Mouse (Mus musculus) stomach, embryonic 14.5 days (tissue): Measurements from ENCODE around the gene Lingo1. TPM values are rescaled to one million over a fixed set of nuclear protein-coding genes. Genes with fewer than 3 reads are reported as not detected.

Experiments used
- ATAC-seq: fragments of 200-750 bp; cut with Nextera tagmentation; 2 replicates; pipeline ENCODE4 v1.8.0; 2017; ENCODE audit warnings: low read depth, moderate TSS enrichment; ENCODE audit not compliant: insufficient number of reproducible peaks, insufficient read depth, low FRiP score
- H3K27ac ChIP-seq: fragments of 300-500 bp; sonication (generic); 2 replicates; pipeline ENCODE4 v1.5.1; 2014; ENCODE audit warnings: mild to moderate bottlenecking, low read length, moderate library complexity, mixed read lengths
- H3K27me3 ChIP-seq: fragments of 300-500 bp; sonication (generic); 2 replicates; pipeline ENCODE4 v1.6.1; 2014; ENCODE audit warnings: low read length, control low read depth, mixed read lengths; ENCODE audit not compliant: control insufficient read depth, insufficient read depth
- H3K36me3 ChIP-seq: fragments of 300-500 bp; sonication (generic); 2 replicates; pipeline ENCODE4 v1.6.1; 2014; ENCODE audit warnings: mild to moderate bottlenecking, control low read depth, low read length, moderate library complexity, mixed read lengths; ENCODE audit not compliant: control insufficient read depth, insufficient read depth
- H3K4me1 ChIP-seq: fragments of 300-500 bp; sonication (generic); 2 replicates; pipeline ENCODE4 v1.6.1; 2014; ENCODE audit warnings: low read length, control low read depth, mixed read lengths; ENCODE audit not compliant: control insufficient read depth, insufficient read depth
- H3K4me2 ChIP-seq: fragments of 300-500 bp; sonication (generic); replicated peaks from 2 replicates; pipeline ENCODE4 v1.6.1; 2014; ENCODE audit warnings: low read depth, low read length, control low read depth
- H3K4me3 ChIP-seq: fragments of 300-500 bp; sonication (generic); 2 replicates; pipeline ENCODE4 v1.5.1; 2014; ENCODE audit warnings: low read depth, low read length, control low read depth
- H3K9ac ChIP-seq: fragments of 300-500 bp; sonication (generic); replicated peaks from 2 replicates; pipeline ENCODE4 v1.6.1; 2014; ENCODE audit warnings: low read depth, mild to moderate bottlenecking, control low read depth, low read length, moderate library complexity, mixed read lengths
- H3K9me3 ChIP-seq: fragments of 300-500 bp; sonication (generic); 2 replicates; pipeline ENCODE4 v1.6.1; 2016; ENCODE audit warnings: low read depth, low read length, control low read depth; ENCODE audit not compliant: control insufficient read depth
- WGBS: fragments of 180-500 bp; shearing (Covaris S2); extraction: QIAGEN DNeasy Blood & Tissue Kit; methylation state at CpG from one replicate; pipeline ENCODE4 v1.1.7; 2014; 5-methylcytosine and 5-hydroxymethylcytosine counted together
- polyA plus RNA-seq: library from polyadenylated mRNA; unstranded; fragments of >200 nt; fragmentation: Nextera tagmentation; extraction: Ambion mirVana; gene quantifications from 2 replicates; pipeline ENCODE4 v1.2.1, GENCODE M21; 2014

The Lingo1 gene
- polyA plus RNA-seq, 1 experiment from 2014 or later = 3.0 TPM

GRCm38 (mm10) chr9:56662405-56662804, 133.9 kb downstream of the Lingo1 start:
- no peak for ATAC-seq
- 56% methylated on average over 3 of the region's 3 CpGs for WGBS

GRCm38 (mm10) chr9:56661217-56661840, 134.9 kb downstream of the Lingo1 start:
- ATAC-seq = no peak
- 70% methylated on average over 3 of the region's 3 CpGs for WGBS
- Histone ChIP-seq H3K36me3 (no peaks in the 10 kb centered on the region), H3K4me2 (no peak overlapping the region), H3K9me3 (no peaks in the 10 kb centered on the region), H3K27me3 (no peaks in the 10 kb centered on the region), H3K9ac (no peak overlapping the region), H3K4me3 (no peak overlapping the region), H3K4me1 (0 out of 2 replicates have a peak, but pooled peaks cover 3% of the 10 kb centered on the region), H3K27ac (no peak overlapping the region)

More at GRCm38 (mm10) chr9:56662405-56662804, 133.9 kb downstream of the Lingo1 start:
- Histone ChIP-seq H3K27me3 (no peaks in the 10 kb centered on the region), H3K4me1 (no peaks in the 10 kb centered on the region), H3K4me3 (no peak overlapping the region), H3K9me3 (no peaks in the 10 kb centered on the region), H3K4me2 (no peak overlapping the region), H3K27ac (no peak overlapping the region), H3K36me3 (no peaks in the 10 kb centered on the region), H3K9ac (no peak overlapping the region)

GRCm38 (mm10) chr9:56658580-56658979, 137.7 kb downstream of the Lingo1 start:
- 74% methylated on average over 4 of the region's 4 CpGs for WGBS
- Histone ChIP-seq H3K27me3 (no peaks in the 10 kb centered on the region), H3K4me2 (no peak overlapping the region), H3K36me3 (no peaks in the 10 kb centered on the region), H3K9ac (no peak overlapping the region), H3K9me3 (no peaks in the 10 kb centered on the region), H3K4me3 (no peak overlapping the region), H3K27ac (no peak overlapping the region), H3K4me1 (0 out of 2 replicates have a peak, but pooled peaks cover 3% of the 10 kb centered on the region)
- no peak for ATAC-seq

GRCm38 (mm10) chr9:56657996-56658398, 138.3 kb downstream of the Lingo1 start:
- Histone ChIP-seq H3K9me3 (no peaks in the 10 kb centered on the region), H3K27ac (no peak overlapping the region), H3K4me2 (no peak overlapping the region), H3K4me1 (0 out of 2 replicates have a peak, but pooled peaks cover 3% of the 10 kb centered on the region), H3K9ac (no peak overlapping the region), H3K4me3 (no peak overlapping the region), H3K36me3 (no peaks in the 10 kb centered on the region), H3K27me3 (no peaks in the 10 kb centered on the region)
- WGBS = 66% methylated on average over 6 of the region's 6 CpGs
- ATAC-seq = no peak

- ATAC-seq = no peak
- H3K27ac ChIP-seq = no peak overlapping the region
- H3K4me2 ChIP-seq = no peak overlapping the region
- WGBS = 48% methylated on average over 16 of the region's 16 CpGs
- H3K9ac ChIP-seq = no peak overlapping the region
- 0 out of 2 replicates have a peak, but pooled peaks cover 3% of the 10 kb centered on the region for H3K4me1 ChIP-seq
- no peaks in the 10 kb centered on the region for H3K36me3 ChIP-seq
- no peak overlapping the region for H3K4me3 ChIP-seq
- H3K9me3 ChIP-seq = no peaks in the 10 kb centered on the region
- no peaks in the 10 kb centered on the region for H3K27me3 ChIP-seq
Measured at GRCm38 (mm10) chr9:56656766-56657542, 139.3 kb downstream of the Lingo1 start.

- H3K4me2 ChIP-seq = no peak overlapping the region
- no peak overlapping the region for H3K4me3 ChIP-seq
- no peak overlapping the region for H3K27ac ChIP-seq
- no peaks in the 10 kb centered on the region for H3K9me3 ChIP-seq
- ATAC-seq = no peak
- 0 out of 2 replicates have a peak, but pooled peaks cover 3% of the 10 kb centered on the region for H3K4me1 ChIP-seq
- H3K27me3 ChIP-seq = no peaks in the 10 kb centered on the region
- no peaks in the 10 kb centered on the region for H3K36me3 ChIP-seq
- H3K9ac ChIP-seq = no peak overlapping the region
- WGBS = 68% methylated on average over 6 of the region's 6 CpGs
Measured at GRCm38 (mm10) chr9:56655167-56655566, 141.1 kb downstream of the Lingo1 start.

- Histone ChIP-seq H3K27me3 (no peaks in the 10 kb centered on the region), H3K4me1 (0 out of 2 replicates have a peak, but pooled peaks cover 3% of the 10 kb centered on the region), H3K36me3 (no peaks in the 10 kb centered on the region), H3K27ac (no peak overlapping the region), H3K4me2 (no peak overlapping the region), H3K9me3 (no peaks in the 10 kb centered on the region), H3K4me3 (no peak overlapping the region), H3K9ac (no peak overlapping the region)
- ATAC-seq = no peak
- 68% methylated on average over 7 of the region's 7 CpGs for WGBS
Measured at GRCm38 (mm10) chr9:56652551-56652950, 143.7 kb downstream of the Lingo1 start.

GRCm38 (mm10) chr9:56651586-56651985, 144.7 kb downstream of the Lingo1 start:
- Histone ChIP-seq H3K4me3 (no peak overlapping the region), H3K9ac (no peak overlapping the region), H3K27me3 (no peaks in the 10 kb centered on the region), H3K4me2 (no peak overlapping the region), H3K9me3 (no peaks in the 10 kb centered on the region), H3K27ac (no peak overlapping the region), H3K36me3 (no peaks in the 10 kb centered on the region), H3K4me1 (no peaks in the 10 kb centered on the region)
- WGBS = 43% methylated on average over 2 of the region's 2 CpGs
- no peak for ATAC-seq
